23 mouse cellular contexts compared by ENCODE assay signal in the genomic region with DNA sequence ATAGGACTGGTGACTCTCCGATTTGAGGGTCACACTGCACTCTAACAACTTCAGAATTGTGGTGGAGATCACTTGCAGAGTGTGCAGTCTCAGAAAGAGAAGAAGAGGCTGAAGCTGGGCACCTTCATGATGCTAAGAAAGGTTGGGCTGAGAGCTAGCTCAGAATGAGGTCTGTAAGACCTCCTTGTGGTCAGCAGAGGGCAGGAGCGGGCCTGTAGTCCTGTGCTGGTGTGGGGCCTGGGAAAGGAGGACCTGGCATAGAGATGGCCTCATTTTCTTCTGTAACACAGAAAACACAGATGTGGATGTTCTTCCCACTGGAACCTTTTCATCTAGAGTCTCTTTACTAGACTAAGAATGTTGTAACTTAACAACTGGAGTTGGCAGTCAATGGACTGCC. TPM values are rescaled to one million over a fixed set of nuclear protein-coding genes. Genes with fewer than 3 reads are reported as not detected.
"Had no signal": no experiment of that assay in that cellular context is flagged by ENCODE, and none has a peak within 500 bp of the region (broad histone marks: within the 10 kb centered on the region; RNA-seq: fewer than 3 reads in every experiment).

No protein-coding gene starts in this region.

RNA-seq across cellular contexts. Expression of a gene that starts 2.5 kb away (rescaled TPM):
- total RNA-seq: layer of hippocampus, adult 2 months; layer of hippocampus, postnatal 25 days; left cerebral cortex, adult 18-20 months; left cerebral cortex, postnatal 25 days had no signal
- polyA plus RNA-seq: intestine, embryonic 14.5 days; intestine, postnatal 0 days; kidney, adult 2 months; kidney, embryonic 14.5 days; kidney, postnatal 0 days; large intestine, adult 2 months; limb, embryonic 10.5 days; lung, embryonic 16.5 days; midbrain, embryonic 12.5 days; midbrain, embryonic 15.5 days; myocyte; small intestine, adult 2 months; testis, adult 2 months had no signal

RNA-seq across cellular contexts. Expression of a gene that starts 45.6 kb away (rescaled TPM):
- total RNA-seq: layer of hippocampus, adult 2 months; layer of hippocampus, postnatal 25 days; left cerebral cortex, adult 18-20 months; left cerebral cortex, postnatal 25 days had no signal
- polyA plus RNA-seq: intestine, embryonic 14.5 days; intestine, postnatal 0 days; kidney, adult 2 months; kidney, embryonic 14.5 days; kidney, postnatal 0 days; large intestine, adult 2 months; limb, embryonic 10.5 days; limb, embryonic 13.5 days; lung, adult 2 months; lung, embryonic 16.5 days; midbrain, embryonic 12.5 days; midbrain, embryonic 15.5 days; myocyte; neural tube, embryonic 13.5 days; small intestine, adult 2 months; spleen, adult 2 months; stomach, embryonic 16.5 days; urinary bladder, adult 2 months had no signal

RNA-seq across cellular contexts. Expression of a gene that starts 47.4 kb away (rescaled TPM):
- total RNA-seq: layer of hippocampus, postnatal 25 days; left cerebral cortex, adult 18-20 months; left cerebral cortex, postnatal 25 days had no signal
